Mouse (Mus musculus): ENCODE data around the gene Tet1.
"Not testable (repeated sequence)": the region's sequence is repeated elsewhere in the genome, so short reads cannot be mapped to it uniquely, and the experiment has no call there.

Gene Tet1

GRCm38 (mm10) chr10:62908896-62909295 is at the start of gene Tet1:
TSS of gene Tet1 (minus strand) at chr10:62908996.
- not testable (repeated sequence) for DNase-seq

- DNase-seq = no peak
Measured at GRCm38 (mm10) chr10:62948551-62948950, 39.8 kb upstream of the Tet1 start.

- peak; percentile 86 for DNase-seq
Measured at GRCm38 (mm10) chr10:62946738-62947471, 38.1 kb upstream of the Tet1 start, which contains the start of gene Dna2. TSS of gene Dna2 (plus strand) at chr10:62947026.

GRCm38 (mm10) chr10:62944975-62945580 is 36.3 kb upstream of the Tet1 start:
- DNase-seq = no peak

- DNase-seq = no peak
Measured at GRCm38 (mm10) chr10:62932381-62932780, 23.6 kb upstream of the Tet1 start.

- peak; percentile 31 for DNase-seq
Measured at GRCm38 (mm10) chr10:62924096-62924635, 15.4 kb upstream of the Tet1 start.

- DNase-seq = no peak
Measured at GRCm38 (mm10) chr10:62920766-62921156, 12.0 kb upstream of the Tet1 start.

GRCm38 (mm10) chr10:62919925-62920765 is 11.3 kb upstream of the Tet1 start, which contains the start of gene Slc25a16:
TSS of gene Slc25a16 (plus strand) at chr10:62920633.
- peak; percentile 95 for DNase-seq

GRCm38 (mm10) chr10:62918985-62919384 is 10.2 kb upstream of the Tet1 start:
- DNase-seq = no peak

GRCm38 (mm10) chr10:62911120-62911519 is 2.3 kb upstream of the Tet1 start:
- no peak for DNase-seq

- DNase-seq = no peak
Measured at GRCm38 (mm10) chr10:62906336-62906735, 2.5 kb downstream of the Tet1 start.

GRCm38 (mm10) chr10:62902829-62903228 is 6.0 kb downstream of the Tet1 start:
- no peak for DNase-seq

GRCm38 (mm10) chr10:62901826-62902225 is 7.0 kb downstream of the Tet1 start:
- no peak for DNase-seq

- no peak for DNase-seq
Measured at GRCm38 (mm10) chr10:62900144-62900543, 8.7 kb downstream of the Tet1 start.

- DNase-seq = no peak
Measured at GRCm38 (mm10) chr10:62898061-62898460, 10.7 kb downstream of the Tet1 start.

GRCm38 (mm10) chr10:62897437-62897836 is 11.4 kb downstream of the Tet1 start:
- DNase-seq = no peak

- no peak for DNase-seq
Measured at GRCm38 (mm10) chr10:62896774-62897173, 12.0 kb downstream of the Tet1 start.

- no peak for DNase-seq
Measured at GRCm38 (mm10) chr10:62896035-62896434, 12.8 kb downstream of the Tet1 start.

- no peak for DNase-seq
Measured at GRCm38 (mm10) chr10:62895386-62895785, 13.4 kb downstream of the Tet1 start.

- no peak for DNase-seq
Measured at GRCm38 (mm10) chr10:62894447-62894846, 14.3 kb downstream of the Tet1 start.

GRCm38 (mm10) chr10:62893356-62893884 is 15.4 kb downstream of the Tet1 start:
- DNase-seq = no peak

- DNase-seq = no peak
Measured at GRCm38 (mm10) chr10:62892549-62893232, 16.1 kb downstream of the Tet1 start.
